Mouse (Mus musculus): ENCODE data around the gene Sema4g. TPM values are rescaled to one million over a fixed set of nuclear protein-coding genes. Genes with fewer than 3 reads are reported as not detected.
A peak's percentile ranks its signal among the peaks of the same experiment; 100 is the strongest.

Sema4g gene
- polyA plus RNA-seq, 1 experiment from 2014 or later: 6.5 TPM

DNA sequence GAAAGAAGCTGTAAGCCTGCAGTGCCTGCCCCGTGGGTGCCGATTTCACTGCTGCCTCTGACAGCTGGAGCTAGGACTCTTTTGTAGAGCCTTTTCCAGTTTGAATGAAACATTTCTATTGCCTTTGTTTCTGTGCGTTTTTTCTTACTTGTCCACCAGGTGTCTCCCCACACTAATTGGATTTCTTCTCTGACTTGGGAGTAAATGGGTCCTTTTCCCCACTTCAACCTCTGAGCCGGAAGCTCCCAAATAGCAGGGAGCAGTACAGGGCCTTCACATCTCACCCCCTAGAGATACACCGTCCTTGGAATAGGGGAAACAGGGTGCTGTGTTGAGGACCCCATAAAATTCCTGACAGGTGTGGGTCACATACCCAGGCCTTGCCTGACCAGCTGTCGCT is 23.7 kb downstream of the Sema4g start:
- H3K36me3 ChIP-seq (ENCODE audit: insufficient read depth, low read length): peaks cover 24% of the 10 kb centered on the region
- no peak overlapping the region for H3K4me3 ChIP-seq (ENCODE audit: low read length)
- no peak for ATAC-seq (ENCODE audit: low FRiP score, low TSS enrichment)
- no peaks in the 10 kb centered on the region for H3K27me3 ChIP-seq (ENCODE audit: insufficient read depth, low read length)
- peaks cover 39% of the 10 kb centered on the region for H3K4me1 ChIP-seq (ENCODE audit: insufficient read depth, low read length)
- WGBS: 36% methylated on average over 6 of the region's 6 CpGs
- no peaks in the 10 kb centered on the region for H3K9me3 ChIP-seq (ENCODE audit: low read length)
- H3K4me2 ChIP-seq (replicated peaks; ENCODE audit: low read depth, low read length): no peak overlapping the region
- 0 out of 2 replicates have a peak overlapping the region, but pooled peaks have one; percentile 98 for H3K27ac ChIP-seq (ENCODE audit: low read length)
- no peak overlapping the region for H3K9ac ChIP-seq (replicated peaks; ENCODE audit: low read length)

DNA sequence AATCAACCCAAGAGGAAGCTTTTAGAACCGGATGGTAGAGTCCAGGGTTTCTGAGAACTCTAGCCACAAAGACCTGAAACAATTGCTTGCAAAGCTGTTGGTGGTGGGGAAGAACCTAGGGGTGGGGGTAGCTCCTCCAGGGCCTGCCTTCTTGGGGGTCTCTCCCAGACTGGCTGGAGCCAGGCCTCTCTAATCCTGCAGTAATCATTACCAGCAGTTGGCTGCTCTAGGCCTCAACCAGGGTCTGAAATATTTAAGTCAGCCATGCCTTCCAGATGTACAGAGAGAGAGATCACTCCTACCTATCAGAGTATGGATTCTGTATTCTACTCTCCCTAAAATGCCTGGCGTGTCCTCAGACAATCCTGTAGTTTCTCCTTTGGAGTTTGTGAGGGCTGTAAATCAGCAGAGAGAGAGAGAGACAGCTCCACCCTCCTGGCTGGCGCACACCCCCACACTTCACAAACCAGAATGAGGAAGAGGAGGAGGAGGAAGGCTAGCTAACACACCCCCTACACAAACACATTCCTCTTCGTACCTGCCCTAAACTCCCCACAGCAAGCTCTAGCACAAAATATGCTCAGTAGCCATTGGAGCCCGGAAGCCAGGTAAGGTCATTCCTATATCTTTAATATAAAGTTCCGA is 24.8 kb downstream of the Sema4g start:
- peaks cover 39% of the 10 kb centered on the region for H3K4me1 ChIP-seq (ENCODE audit: insufficient read depth, low read length)
- ATAC-seq (ENCODE audit: low FRiP score, low TSS enrichment): no peak
- no peaks in the 10 kb centered on the region for H3K27me3 ChIP-seq (ENCODE audit: insufficient read depth, low read length)
- 37% methylated on average over 6 of the region's 6 CpGs for WGBS
- no peaks in the 10 kb centered on the region for H3K9me3 ChIP-seq (ENCODE audit: low read length)
- H3K4me3 ChIP-seq (ENCODE audit: low read length): peak overlapping the region; percentile 87; the same call in 1 of the 2 replicates
- peak overlapping the region; percentile 98 for H3K27ac ChIP-seq (ENCODE audit: low read length)
- peak overlapping the region; percentile 97; the same call in 1 of the 2 replicates for H3K9ac ChIP-seq (replicated peaks; ENCODE audit: low read length)
- H3K36me3 ChIP-seq (ENCODE audit: insufficient read depth, low read length): peaks cover 24% of the 10 kb centered on the region
- no peak overlapping the region; the same call in 1 of the 2 replicates for H3K4me2 ChIP-seq (replicated peaks; ENCODE audit: low read depth, low read length)

DNA sequence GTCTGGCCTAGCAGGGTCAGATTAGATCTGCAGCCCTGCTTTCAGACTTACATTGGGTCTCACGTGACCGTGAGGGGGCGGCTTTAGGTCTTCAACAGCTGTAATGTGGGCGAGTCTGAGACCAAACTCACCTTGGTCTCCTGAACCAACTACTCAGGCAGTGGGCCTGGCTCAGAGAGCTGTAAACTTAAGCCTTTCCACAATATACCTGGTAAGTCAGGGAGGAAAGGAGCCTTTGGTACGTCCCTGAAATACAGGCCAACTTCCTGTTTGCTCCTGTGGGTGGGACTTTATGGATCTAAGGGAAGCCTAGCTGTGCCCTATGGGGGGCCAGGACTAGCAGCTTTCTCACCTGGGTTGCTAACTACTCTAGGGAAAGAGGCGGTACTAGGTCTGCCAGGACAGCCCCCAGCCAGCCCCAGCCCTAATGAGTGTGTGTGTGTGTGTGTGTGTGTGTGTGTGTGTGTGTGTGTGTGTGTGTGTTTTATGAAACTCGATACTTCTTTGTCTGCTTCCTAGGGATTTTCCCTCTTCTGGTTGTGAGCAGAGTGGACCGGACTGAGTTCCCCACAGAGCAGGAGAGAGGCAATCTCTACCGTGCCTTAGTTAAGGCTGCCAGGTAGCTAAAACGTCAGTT is 25.6 kb downstream of the Sema4g start, which contains the start of gene Lzts2:
Gene Lzts2 (plus strand): TSS at position 80 of the 637 bp plus-strand sequence.
- WGBS: 6% methylated on average over 10 of the region's 10 CpGs
- Histone ChIP-seq H3K27ac (ENCODE audit: low read length) (peak within 1 kb of the TSS; percentile 98), H3K4me3 (ENCODE audit: low read length) (peak within 1 kb of the TSS; percentile 87), H3K9me3 (ENCODE audit: low read length) (no peaks in the 10 kb centered on the region), H3K36me3 (ENCODE audit: insufficient read depth, low read length) (peaks cover 24% of the 10 kb centered on the region), H3K27me3 (ENCODE audit: insufficient read depth, low read length) (no peaks in the 10 kb centered on the region), H3K9ac (replicated peaks; ENCODE audit: low read length) (peak within 1 kb of the TSS; percentile 97), H3K4me2 (replicated peaks; ENCODE audit: low read depth, low read length) (peak within 1 kb of the TSS; percentile 95), H3K4me1 (ENCODE audit: insufficient read depth, low read length) (peaks cover 43% of the 10 kb centered on the region)
- ATAC-seq (ENCODE audit: low FRiP score, low TSS enrichment): peak; percentile 5; the same call in 1 of the 2 replicates

DNA sequence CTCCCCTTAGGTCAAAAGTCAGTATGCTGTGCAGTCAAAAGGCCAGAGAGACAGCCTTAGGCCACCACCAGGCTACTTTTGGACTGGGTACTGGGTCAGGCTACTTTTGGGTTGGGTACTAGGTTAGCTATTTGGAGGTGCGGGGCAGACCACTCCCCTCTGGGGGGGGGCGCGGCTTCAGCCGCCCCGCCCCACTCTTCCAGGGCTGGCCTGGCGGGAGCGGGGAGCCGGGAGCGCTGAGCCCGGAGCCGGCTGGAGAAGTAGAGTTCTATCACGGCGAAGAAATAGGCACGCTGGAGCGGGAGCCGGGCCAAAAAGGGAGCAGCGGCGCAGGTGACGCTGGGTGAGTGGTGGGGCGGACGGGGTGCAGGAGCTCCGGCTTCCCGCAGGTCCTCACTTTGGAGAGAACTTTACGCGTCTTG is 26.1 kb downstream of the Sema4g start:
- Histone ChIP-seq H3K4me1 (ENCODE audit: insufficient read depth, low read length) (peaks cover 47% of the 10 kb centered on the region), H3K4me2 (replicated peaks; ENCODE audit: low read depth, low read length) (peak overlapping the region; percentile 95), H3K4me3 (ENCODE audit: low read length) (peak overlapping the region; percentile 87), H3K9me3 (ENCODE audit: low read length) (no peaks in the 10 kb centered on the region), H3K27me3 (ENCODE audit: insufficient read depth, low read length) (no peaks in the 10 kb centered on the region), H3K36me3 (ENCODE audit: insufficient read depth, low read length) (peaks cover 20% of the 10 kb centered on the region), H3K27ac (ENCODE audit: low read length) (peak overlapping the region; percentile 98), H3K9ac (replicated peaks; ENCODE audit: low read length) (peak overlapping the region; percentile 97)
- peak; percentile 14; the same call in 1 of the 2 replicates for ATAC-seq (ENCODE audit: low FRiP score, low TSS enrichment)
- WGBS: under 1% methylated on average over 25 of the region's 25 CpGs

DNA sequence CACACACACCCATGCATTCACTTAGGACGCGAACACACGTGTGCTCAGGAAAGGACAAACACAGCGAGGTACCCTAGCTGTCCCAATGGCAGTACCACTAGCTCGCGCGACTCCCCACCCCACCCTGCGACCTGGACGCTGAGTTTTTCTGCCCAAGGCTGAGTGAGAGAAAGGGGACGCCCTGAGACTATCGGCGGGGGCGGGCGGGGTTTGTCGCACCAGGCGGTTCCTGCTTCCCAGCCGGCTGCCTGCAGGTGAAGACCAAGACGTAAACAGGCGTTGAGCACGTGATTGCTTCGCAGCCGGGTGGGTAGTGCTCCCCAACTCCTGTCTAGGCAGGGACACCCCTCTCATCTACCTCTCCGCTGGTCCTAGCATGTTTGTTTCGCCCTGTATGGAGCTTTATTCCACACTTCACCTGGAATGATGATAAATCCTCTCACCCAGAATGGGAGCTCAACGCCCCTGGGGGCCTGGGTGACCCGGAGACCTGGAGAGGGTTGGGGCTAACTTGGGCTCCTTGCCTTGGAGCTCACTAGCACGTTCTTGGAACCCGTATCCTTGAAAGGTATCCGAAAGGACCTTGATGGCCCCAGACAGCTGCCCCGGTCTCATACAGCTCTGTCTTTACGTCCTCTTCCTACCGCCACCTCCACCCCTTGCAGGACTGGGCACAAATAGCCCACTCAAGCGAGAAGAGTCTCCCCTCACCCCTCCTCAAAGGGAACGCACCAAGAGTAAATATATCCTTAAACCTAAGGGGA is 26.8 kb downstream of the Sema4g start:
- Histone ChIP-seq H3K27ac (ENCODE audit: low read length) (peak overlapping the region; percentile 98), H3K4me1 (ENCODE audit: insufficient read depth, low read length) (peaks cover 54% of the 10 kb centered on the region), H3K4me3 (ENCODE audit: low read length) (peak overlapping the region; percentile 87), H3K27me3 (ENCODE audit: insufficient read depth, low read length) (no peaks in the 10 kb centered on the region), H3K4me2 (replicated peaks; ENCODE audit: low read depth, low read length) (peak overlapping the region; percentile 95), H3K9ac (replicated peaks; ENCODE audit: low read length) (peak overlapping the region; percentile 97), H3K9me3 (ENCODE audit: low read length) (no peaks in the 10 kb centered on the region), H3K36me3 (ENCODE audit: insufficient read depth, low read length) (peaks cover 13% of the 10 kb centered on the region)
- ATAC-seq (ENCODE audit: low FRiP score, low TSS enrichment): peak; percentile 12
- WGBS: 0% methylated on average over 34 of the region's 34 CpGs

DNA sequence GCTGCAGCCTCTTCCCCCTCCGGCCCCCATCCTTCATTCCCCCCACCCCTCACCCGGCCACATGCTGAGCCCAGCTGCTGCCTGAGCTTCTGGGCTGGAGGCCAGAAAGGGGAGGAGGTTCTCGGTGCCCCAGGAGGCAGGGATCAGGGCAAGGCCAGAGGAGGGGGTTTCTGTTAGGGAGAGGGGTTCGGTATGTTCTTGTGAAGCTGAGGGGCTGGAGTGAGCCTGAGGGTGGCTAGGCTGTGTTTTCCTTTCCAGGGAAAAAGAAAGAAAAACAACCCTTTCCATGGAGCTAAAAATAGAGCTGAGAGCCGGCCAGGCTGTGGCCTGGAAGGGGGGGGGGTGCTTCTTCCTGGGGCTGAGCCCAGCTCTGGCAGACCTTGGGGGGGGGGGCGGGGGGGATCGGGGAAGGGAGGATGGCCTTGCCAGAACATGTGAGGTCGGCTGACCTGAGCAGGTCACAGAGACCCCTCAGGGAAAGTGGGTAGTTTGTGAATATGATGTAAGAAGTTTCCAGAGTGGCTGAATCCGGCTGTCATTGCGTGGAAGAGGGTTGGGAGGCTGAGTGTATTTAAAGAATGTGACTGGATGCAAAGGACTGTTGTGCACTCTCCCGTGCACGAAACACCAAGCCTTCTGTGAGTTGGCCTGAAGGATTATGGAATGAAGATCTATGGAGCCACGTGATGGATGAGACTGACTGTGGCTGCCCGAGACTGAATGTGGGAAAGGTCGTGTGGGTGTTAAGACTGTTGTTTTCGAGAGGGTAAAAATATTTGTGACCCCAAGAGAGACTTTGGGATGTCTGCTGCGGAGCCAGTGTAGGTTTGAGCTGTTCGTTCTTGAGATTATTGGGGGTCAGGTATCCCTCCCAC is 27.7 kb downstream of the Sema4g start:
- Histone ChIP-seq H3K4me2 (replicated peaks; ENCODE audit: low read depth, low read length) (peak overlapping the region; percentile 95), H3K4me3 (ENCODE audit: low read length) (peak overlapping the region; percentile 87), H3K4me1 (ENCODE audit: insufficient read depth, low read length) (peaks cover 63% of the 10 kb centered on the region), H3K9ac (replicated peaks; ENCODE audit: low read length) (peak overlapping the region; percentile 97), H3K27ac (ENCODE audit: low read length) (peak overlapping the region; percentile 98), H3K9me3 (ENCODE audit: low read length) (no peaks in the 10 kb centered on the region), H3K27me3 (ENCODE audit: insufficient read depth, low read length) (no peaks in the 10 kb centered on the region), H3K36me3 (ENCODE audit: insufficient read depth, low read length) (peaks cover 8% of the 10 kb centered on the region)
- peak; percentile 40 for ATAC-seq (ENCODE audit: low FRiP score, low TSS enrichment)
- WGBS: under 1% methylated on average over 16 of the region's 18 CpGs

DNA sequence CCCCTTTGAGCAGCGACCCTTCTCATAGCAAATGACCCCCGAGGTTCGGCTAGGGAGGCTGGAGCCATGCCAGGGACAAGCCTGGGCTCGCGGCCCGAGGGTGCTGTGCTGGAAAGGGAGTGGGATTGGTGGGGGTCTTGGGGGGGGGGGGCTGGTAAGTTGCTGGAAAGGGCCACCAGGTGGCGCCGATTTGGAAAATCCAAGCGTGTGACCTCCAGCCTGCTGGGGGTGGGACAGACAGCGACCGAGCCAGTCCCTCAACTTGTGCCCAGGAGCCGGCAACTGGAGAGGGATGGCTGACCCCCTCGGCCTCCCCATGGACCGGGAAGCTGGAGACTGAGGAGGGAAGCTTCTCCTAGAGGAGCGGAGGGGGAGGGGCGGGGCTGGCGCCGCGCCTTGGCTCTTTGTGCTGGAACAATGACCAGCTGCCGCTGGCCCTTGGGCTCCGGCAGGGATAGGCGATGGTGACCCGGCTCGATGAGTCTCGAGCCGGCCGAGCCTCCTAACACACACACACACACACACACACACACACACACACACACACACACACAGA is 28.4 kb downstream of the Sema4g start:
- Histone ChIP-seq H3K4me2 (replicated peaks; ENCODE audit: low read depth, low read length) (peak overlapping the region; percentile 95), H3K27me3 (ENCODE audit: insufficient read depth, low read length) (no peaks in the 10 kb centered on the region), H3K9me3 (ENCODE audit: low read length) (no peaks in the 10 kb centered on the region), H3K4me3 (ENCODE audit: low read length) (peak overlapping the region; percentile 87), H3K36me3 (ENCODE audit: insufficient read depth, low read length) (peaks cover 9% of the 10 kb centered on the region), H3K4me1 (ENCODE audit: insufficient read depth, low read length) (peaks cover 68% of the 10 kb centered on the region), H3K27ac (ENCODE audit: low read length) (peak overlapping the region; percentile 98), H3K9ac (replicated peaks; ENCODE audit: low read length) (peak overlapping the region; percentile 97)
- ATAC-seq (ENCODE audit: low FRiP score, low TSS enrichment): peak; percentile 66
- under 1% methylated on average over 24 of the region's 27 CpGs for WGBS

DNA sequence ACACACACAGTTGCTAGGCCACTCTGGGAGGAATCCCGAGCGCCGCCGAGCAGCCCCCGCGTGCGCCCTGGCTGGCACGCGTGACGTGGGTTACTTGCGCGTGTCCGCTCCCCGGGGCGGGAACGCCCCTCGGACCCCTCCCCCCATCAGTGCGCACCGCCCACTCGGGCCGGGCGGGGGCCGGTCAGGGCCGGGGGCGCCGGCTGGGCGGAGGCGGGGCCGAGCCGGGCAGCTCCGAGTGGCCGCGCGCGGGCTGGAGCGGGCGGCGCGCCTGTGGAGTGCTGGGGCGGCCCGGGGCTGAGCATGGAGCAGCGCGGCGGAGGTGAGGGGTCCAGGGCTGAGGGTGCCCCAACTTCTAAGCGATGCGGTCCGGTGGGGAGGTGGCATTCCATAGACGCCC is 29.0 kb downstream of the Sema4g start:
- Histone ChIP-seq H3K9me3 (ENCODE audit: low read length) (no peaks in the 10 kb centered on the region), H3K36me3 (ENCODE audit: insufficient read depth, low read length) (peaks cover 14% of the 10 kb centered on the region), H3K4me2 (replicated peaks; ENCODE audit: low read depth, low read length) (peak overlapping the region; percentile 95), H3K4me3 (ENCODE audit: low read length) (peak overlapping the region; percentile 87), H3K27me3 (ENCODE audit: insufficient read depth, low read length) (no peaks in the 10 kb centered on the region), H3K9ac (replicated peaks; ENCODE audit: low read length) (peak overlapping the region; percentile 97), H3K4me1 (ENCODE audit: insufficient read depth, low read length) (peaks cover 65% of the 10 kb centered on the region), H3K27ac (ENCODE audit: low read length) (peak overlapping the region; percentile 98)
- under 1% methylated on average over 32 of the region's 48 CpGs for WGBS
- ATAC-seq (ENCODE audit: low FRiP score, low TSS enrichment): peak; percentile 71
